Mouse (Mus musculus): ENCODE data around the gene Crlf3.
"Not testable (repeated sequence)": the region's sequence is repeated elsewhere in the genome, so short reads cannot be mapped to it uniquely, and the experiment has no call there.

The Crlf3 gene

DNA sequence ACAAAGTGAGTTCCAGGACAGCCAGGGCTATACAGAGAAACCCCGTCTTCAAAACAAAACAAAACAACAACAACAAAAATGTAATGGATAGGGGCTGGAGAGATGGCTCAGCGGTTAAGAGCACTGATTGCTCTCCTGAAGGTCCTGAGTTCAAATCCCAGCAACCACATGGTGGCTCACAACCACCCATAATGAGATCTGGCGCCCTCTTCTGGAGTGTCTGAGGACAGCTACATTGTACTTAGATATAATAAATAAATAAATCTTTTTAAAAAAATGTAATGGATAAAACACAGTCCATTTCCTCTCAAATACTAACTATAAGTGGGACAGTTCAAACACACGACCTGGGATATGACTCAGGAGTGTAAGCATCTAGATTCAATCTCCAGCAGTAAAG lies 14.4 kb downstream of the Crlf3 start:
- DNase-seq: not testable (repeated sequence)

DNA sequence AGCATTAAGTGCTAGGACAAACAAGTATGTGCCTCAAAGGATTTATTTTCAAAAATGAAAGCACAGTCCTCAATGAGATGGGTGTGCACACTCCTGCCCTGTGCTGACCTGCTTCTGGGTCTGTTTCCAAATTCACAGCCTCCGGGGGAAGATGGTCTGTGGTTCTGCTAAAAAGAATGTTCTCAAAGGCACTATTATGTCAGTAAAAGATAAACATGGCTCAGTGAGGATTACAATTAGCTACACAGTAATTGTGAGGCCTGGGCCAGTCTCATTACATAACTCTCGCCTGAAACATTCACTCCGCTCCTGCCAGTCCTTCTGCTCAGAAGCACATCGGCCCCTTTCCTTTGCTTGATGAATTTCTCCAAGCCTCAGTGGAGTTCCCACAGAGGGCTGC lies 18.6 kb downstream of the Crlf3 start:
- DNase-seq: peak; percentile 95

DNA sequence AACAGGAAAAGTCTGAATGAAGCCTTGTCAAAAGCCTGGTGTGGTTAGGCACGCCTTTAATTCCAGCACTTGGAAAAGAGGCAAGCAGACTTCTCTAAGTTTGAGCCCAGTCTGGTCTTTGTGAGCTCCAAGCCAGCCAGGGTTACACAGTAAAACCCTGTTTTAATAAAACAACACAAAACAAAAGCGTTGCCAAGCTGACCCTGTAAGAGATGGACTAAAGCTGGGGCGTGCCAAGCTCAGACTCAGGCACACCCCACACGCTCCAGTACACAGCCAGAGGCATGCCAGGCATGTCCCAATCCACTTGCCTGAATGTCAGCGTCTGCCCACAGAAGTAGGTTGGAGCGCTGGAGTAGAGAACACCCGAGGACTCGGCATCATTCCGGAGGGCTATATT lies 24.6 kb downstream of the Crlf3 start:
- DNase-seq: peak; percentile 85

DNA sequence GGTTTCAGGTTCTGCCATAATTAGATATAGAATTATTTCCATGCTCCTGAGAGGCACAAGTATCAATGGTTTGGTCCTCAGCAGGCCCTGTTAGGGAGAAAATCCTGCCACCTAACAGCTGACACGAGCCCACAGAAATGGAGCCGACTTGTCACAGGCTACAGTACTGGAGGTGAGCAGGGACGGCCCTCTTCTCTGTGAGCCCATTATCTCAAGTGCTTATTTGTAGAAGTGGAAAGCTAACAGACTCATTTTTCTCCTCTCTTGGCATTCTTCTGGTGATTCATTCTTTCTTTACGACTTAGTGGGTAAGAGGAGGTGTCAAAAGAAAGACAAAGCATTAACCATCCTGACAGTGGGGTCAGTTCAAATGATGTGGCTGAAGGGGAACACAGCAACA lies 26.1 kb downstream of the Crlf3 start:
- DNase-seq: no peak

DNA sequence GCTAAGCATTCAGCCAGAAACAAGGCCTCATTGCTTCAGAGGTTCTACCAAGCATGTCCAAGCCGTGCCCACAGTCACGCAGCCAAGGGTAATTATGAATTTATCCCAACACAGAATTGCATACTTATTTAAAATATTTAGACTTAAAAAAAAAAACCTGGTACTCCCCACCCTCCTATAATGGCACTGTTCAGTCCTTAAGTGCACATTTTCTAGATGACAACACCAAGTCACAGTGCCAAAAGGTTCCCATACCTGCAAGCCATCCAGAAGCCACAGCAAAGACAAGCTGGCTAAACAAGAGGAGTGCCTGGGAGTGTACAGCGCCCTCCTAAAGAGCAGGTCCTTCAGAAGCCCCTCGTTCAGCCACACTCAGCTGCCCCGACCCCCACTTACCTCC lies 27.6 kb downstream of the Crlf3 start:
- no peak for DNase-seq

DNA sequence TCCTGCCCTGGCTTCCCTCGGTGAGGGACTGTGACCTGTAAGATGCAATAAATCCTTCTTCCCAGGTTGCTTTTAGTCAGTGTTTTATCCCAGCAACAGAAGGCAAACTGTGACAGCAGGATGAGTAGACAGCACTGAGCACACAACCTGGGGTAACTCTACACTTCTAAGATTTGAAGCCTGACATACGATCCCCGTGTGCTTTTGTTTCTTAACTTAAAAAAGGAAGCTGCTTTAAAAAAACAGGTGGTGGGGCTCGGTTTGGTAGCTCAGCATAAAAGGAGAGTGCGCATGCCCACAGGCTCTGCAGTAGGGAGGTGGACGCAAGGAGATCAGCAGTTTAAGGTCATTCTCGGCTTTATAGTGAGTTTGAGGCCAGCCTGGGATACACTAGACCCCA lies 28.3 kb downstream of the Crlf3 start:
- no peak for DNase-seq

DNA sequence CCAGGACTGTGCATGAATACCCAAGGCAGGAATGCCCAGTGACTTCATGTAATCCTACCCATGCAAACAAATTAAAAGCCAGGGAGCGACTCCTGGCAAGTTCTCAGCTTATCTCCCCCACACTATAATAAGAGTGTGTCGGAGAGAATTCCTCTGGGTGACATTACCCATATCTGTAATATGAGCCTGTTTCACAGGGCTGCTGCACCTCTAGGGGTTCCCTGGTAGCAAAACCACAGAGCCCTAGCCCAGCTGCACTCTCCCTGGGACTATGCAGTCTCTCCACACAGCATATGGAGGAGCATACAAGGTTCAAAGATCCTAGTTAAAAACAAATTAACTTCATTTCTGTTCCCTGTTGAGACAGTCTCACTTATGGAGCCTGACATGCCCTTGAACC lies 30.7 kb downstream of the Crlf3 start:
- DNase-seq: peak; percentile 92

DNA sequence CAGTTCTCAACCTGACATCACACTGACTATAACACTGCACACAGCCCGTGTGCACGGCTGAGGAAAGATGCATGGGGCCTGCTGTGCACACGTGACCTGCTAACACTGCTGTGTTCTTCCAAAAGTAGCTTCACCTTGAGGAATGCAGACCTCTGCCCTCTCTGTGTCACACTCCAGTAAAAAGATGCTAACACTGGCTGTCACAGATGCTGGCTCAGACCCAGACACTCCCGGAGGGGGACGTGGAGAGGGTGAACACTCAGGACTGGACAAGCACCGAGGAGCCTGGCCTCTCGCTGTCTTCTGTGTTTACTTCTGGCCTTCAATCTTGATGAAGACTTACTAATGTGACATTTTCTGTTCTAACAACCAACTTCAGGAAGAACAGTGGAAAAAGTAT lies 33.9 kb downstream of the Crlf3 start:
- DNase-seq: peak; percentile 88

DNA sequence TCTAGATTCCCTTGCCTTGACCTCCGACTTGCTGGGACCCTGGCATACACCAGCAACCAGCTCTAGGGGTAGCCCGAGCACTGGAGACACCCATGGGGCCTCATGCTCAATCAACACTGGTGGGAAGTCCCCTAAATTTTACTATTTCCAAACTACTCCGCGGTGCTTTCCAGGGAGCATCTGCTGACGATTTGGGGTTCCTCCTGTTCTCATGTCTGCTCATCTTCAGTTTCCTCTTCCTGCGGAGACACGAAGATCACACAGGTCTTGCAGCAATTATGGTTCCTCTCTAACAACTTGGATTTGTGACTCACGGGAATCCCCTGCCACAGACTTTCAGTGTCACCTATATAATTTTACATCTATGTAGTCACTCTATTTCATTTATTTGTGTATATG lies 37.4 kb downstream of the Crlf3 start:
- peak; percentile 87 for DNase-seq

DNA sequence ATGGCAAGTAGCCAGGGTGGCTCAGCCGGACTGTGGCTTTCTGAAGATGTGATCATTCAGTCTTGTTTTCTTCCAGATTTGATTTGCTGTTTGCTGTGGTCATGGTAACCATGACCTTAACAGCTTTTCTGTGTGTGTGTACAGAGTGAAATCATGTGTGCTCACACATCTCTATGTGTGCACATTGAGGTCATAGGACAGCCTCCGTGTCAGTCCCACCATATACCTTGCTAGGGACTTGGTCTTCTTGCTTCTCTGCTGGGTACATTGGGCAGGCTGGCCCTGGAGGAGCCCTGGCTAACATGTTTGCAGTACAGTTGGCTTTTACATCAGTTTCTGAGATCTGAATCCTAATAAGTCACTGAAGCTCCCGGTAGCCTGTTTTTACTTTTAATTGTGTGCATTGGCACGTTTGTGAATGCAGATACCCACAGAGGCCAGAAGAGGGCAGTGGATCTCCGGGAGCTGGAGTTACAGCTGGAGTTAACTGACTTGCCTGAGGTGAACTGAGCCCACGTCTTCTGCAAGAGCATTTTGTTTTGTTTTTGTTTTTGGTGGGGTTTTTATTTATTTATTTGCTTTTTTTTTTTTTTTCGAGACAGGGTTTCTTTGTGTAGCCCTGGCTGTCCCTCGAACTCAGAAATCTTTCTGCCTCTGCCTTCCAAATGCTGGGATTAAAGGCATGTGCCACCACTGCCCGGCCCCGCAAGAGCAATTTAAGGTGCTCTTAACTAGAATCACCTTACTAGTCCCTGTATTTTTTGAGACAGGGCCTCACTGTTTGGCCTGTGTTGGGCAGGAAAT lies 38.0 kb downstream of the Crlf3 start:
- DNase-seq: peak; percentile 88

DNA sequence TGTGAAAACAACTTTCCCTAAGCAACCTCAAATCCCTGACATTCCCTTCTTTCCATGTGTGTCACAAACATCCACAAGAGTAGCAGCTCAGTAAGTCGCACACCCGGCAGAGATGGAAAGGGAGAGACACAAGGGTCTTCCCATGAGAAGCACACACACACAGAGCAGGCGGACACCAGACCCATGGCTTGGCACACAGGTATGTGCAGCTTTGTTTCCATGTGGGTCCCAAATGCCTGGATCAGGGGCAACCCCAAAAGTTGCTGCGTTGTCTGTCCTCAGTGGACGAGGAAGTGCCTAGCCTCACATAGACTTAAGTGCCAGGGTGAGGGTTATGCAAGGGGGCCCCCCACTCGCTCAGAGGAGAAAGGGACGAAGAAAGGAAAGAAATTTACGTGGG lies 43.3 kb downstream of the Crlf3 start:
- DNase-seq: peak; percentile 75

DNA sequence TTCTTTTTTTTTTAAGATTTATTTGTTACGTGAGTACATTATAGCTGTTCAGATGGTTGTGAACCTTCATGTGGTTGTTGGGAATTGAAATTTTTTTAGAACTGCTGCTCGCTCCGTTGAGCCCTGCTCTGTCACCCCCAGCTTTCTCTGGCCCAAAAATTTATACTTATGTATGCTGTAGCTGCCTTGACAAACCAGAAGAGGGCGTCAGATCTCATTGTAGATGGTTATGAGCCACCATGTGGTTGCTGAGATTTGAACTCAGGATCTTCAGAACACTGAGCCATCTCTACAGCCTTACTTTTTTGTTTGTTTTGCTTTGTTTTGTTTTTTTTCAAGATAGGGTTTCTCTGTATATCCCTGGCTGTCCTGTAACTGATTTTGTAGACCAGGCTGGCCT lies 59.5 kb downstream of the Crlf3 start:
- DNase-seq: no peak

DNA sequence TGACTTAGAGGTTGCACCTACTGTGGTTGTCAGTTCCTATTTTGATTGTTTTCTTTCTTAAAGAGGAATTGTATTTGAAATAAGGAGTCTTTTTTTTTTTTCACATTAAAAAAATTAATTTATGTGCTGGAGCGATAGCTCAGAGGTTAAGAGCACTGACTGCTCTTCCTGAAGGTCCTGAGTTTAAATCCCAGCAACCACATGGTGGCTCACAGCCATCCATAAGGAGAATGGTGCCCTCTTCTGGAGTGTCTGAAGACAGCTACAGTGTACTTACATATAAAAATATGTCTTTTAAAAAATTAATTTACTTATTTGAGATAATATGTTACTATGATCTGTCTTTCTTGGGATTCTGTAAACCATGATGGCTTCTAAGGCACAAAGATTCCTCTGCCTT lies 61.0 kb downstream of the Crlf3 start:
- DNase-seq: no peak

DNA sequence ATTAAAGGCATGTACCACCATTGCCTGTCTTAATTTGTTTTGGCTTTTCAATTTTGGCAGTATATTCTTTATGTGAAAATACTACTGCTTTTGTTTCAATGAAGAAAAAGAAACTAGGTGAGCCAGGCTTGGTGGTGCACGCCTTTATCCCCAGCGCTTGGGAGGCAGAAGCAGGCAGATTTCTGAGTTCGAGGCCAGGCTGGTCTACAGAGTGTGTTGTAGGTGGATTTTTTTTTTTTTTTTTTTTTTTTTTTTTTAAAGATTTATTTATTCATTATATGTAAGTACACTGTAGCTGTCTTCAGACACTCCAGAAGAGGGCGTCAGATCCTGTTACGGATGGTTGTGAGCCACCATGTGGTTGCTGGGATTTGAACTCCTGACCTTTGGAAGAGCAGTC lies 64.3 kb downstream of the Crlf3 start:
- not testable (repeated sequence) for DNase-seq
